Mouse (Mus musculus) T-helper 17 cell (primary cell): Measurements from ENCODE around the gene Zfp536.

Source experiments
- in situ Hi-C, 2 experiments: fragments of 300-600 bp; cut with MboI, MseI; formaldehyde crosslinking; loops; 1 replicate in 1 of 2; 2 replicates in 1 of 2; pipeline ENCODE4 v1.15.1; 2025; ENCODE audit warnings: high pct_unique_total_duplicates in 2 of 2

The Zfp536 gene

GRCm38 (mm10) chr7:37556811-37557210, 216.6 kb downstream of the Zfp536 start:
- in situ Hi-C loops: no loop called here

- in situ Hi-C loops: no loop called here
Observed at GRCm38 (mm10) chr7:37554405-37554804, 219.0 kb downstream of the Zfp536 start.

- in situ Hi-C loops: no loop called here
Observed at GRCm38 (mm10) chr7:37553646-37554045, 219.8 kb downstream of the Zfp536 start.

GRCm38 (mm10) chr7:37552384-37552783, 221.1 kb downstream of the Zfp536 start:
- in situ Hi-C loops: no loop called here

GRCm38 (mm10) chr7:37548805-37549204, 224.6 kb downstream of the Zfp536 start:
- in situ Hi-C loops: no loop called here

- in situ Hi-C loops: no loop called here
Observed at GRCm38 (mm10) chr7:37544011-37544410, 229.4 kb downstream of the Zfp536 start.

GRCm38 (mm10) chr7:37542951-37543350, 230.5 kb downstream of the Zfp536 start:
- in situ Hi-C loops: no loop called here

GRCm38 (mm10) chr7:37531166-37531565, 242.3 kb downstream of the Zfp536 start:
- in situ Hi-C loops: no loop called here

- in situ Hi-C loops: no loop called here
Observed at GRCm38 (mm10) chr7:37528311-37528710, 245.1 kb downstream of the Zfp536 start.

GRCm38 (mm10) chr7:37527890-37528289, 245.6 kb downstream of the Zfp536 start:
- in situ Hi-C loops: no loop called here

- in situ Hi-C loops: no loop called here
Observed at GRCm38 (mm10) chr7:37521407-37521806, 252.0 kb downstream of the Zfp536 start.

GRCm38 (mm10) chr7:37510933-37511675, 262.3 kb downstream of the Zfp536 start:
- in situ Hi-C loops: no loop called here

- in situ Hi-C loops: no loop called here
Observed at GRCm38 (mm10) chr7:37509700-37510099, 263.7 kb downstream of the Zfp536 start.

GRCm38 (mm10) chr7:37505548-37505947, 267.9 kb downstream of the Zfp536 start:
- in situ Hi-C loops: no loop called here

- in situ Hi-C loops: no loop called here
Observed at GRCm38 (mm10) chr7:37505096-37505495, 268.3 kb downstream of the Zfp536 start.

- in situ Hi-C loops: no loop called here
Observed at GRCm38 (mm10) chr7:37498881-37499280, 274.6 kb downstream of the Zfp536 start.

- in situ Hi-C loops: no loop called here
Observed at GRCm38 (mm10) chr7:37496491-37496890, 276.9 kb downstream of the Zfp536 start.

GRCm38 (mm10) chr7:37490312-37490711, 283.1 kb downstream of the Zfp536 start:
- in situ Hi-C loops: no loop called here

GRCm38 (mm10) chr7:37484946-37485345, 288.5 kb downstream of the Zfp536 start:
- in situ Hi-C loops: no loop called here

- in situ Hi-C loops: no loop called here
Observed at GRCm38 (mm10) chr7:37482564-37482963, 290.9 kb downstream of the Zfp536 start.

- in situ Hi-C loops: no loop called here
Observed at GRCm38 (mm10) chr7:37481165-37481564, 292.3 kb downstream of the Zfp536 start.

- in situ Hi-C loops: no loop called here
Observed at GRCm38 (mm10) chr7:37477309-37477708, 296.1 kb downstream of the Zfp536 start.

- in situ Hi-C loops: no loop called here
Observed at GRCm38 (mm10) chr7:37475485-37475884, 298.0 kb downstream of the Zfp536 start.

- in situ Hi-C loops: no loop called here
Observed at GRCm38 (mm10) chr7:37474284-37474683, 299.2 kb downstream of the Zfp536 start.
